Mouse (Mus musculus) thymus, adult 2 months (tissue): ENCODE results near the gene Tmem129. TPM values are rescaled to one million over a fixed set of nuclear protein-coding genes. Genes with fewer than 3 reads are reported as not detected.

Experiments used
- DNase-seq: peaks from one replicate; pipeline ENCODE4 v3.0.0; 2021
- H3K27ac ChIP-seq: fragments of 200-500 bp; 2 replicates; pipeline ENCODE4 v1.5.1; 2012; ENCODE audit warnings: low read length, control low read depth; ENCODE audit not compliant: control insufficient read depth, insufficient read depth
- H3K27me3 ChIP-seq: fragments of 200-500 bp; 2 replicates; pipeline ENCODE4 v1.6.1; 2012; ENCODE audit warnings: mild to moderate bottlenecking, low read length, moderate library complexity, mixed read lengths; ENCODE audit not compliant: control insufficient read depth, insufficient read depth
- H3K36me3 ChIP-seq: fragments of 200-500 bp; 2 replicates; pipeline ENCODE4 v1.6.1; 2012; ENCODE audit warnings: mild to moderate bottlenecking, low read length, moderate library complexity; ENCODE audit not compliant: control insufficient read depth, insufficient read depth
- H3K4me1 ChIP-seq: fragments of 200-500 bp; replicated peaks from 2 replicates; pipeline ENCODE4 v1.6.1; 2012; ENCODE audit warnings: low read length; ENCODE audit not compliant: control insufficient read depth, insufficient read depth
- H3K4me3 ChIP-seq: fragments of 200-500 bp; 2 replicates; pipeline ENCODE4 v1.5.1; 2012; ENCODE audit warnings: mild to moderate bottlenecking, low read length, control low read depth, moderate library complexity; ENCODE audit not compliant: control insufficient read depth, insufficient read depth
- CTCF ChIP-seq: fragments of 200-500 bp; IDR thresholded peaks from 2 replicates; pipeline ENCODE4 v1.5.1; 2012; ENCODE audit warnings: mild to moderate bottlenecking, control low read depth, low read length, moderate library complexity, borderline replicate concordance; ENCODE audit not compliant: control insufficient read depth, poor library complexity, insufficient read depth; ENCODE audit errors: extremely low read depth
- POLR2A ChIP-seq: fragments of 200-500 bp; IDR thresholded peaks from 2 replicates; pipeline ENCODE4 v1.6.1; 2012; ENCODE audit warnings: mild to moderate bottlenecking, low read length, control low read depth, moderate library complexity; ENCODE audit not compliant: control insufficient read depth, poor library complexity, insufficient read depth; ENCODE audit errors: extremely low read depth
- WGBS: fragments of 180-500 bp; shearing (Covaris S2); methylation state at CpG from one replicate; pipeline ENCODE4 v1.1.7; 2018; 5-methylcytosine and 5-hydroxymethylcytosine counted together
- polyA plus RNA-seq: library from polyadenylated mRNA; depleted of rRNA; stranded (reverse); fragments of >200 nt; gene quantifications from 2 replicates; pipeline ENCODE4 v1.2.3, GENCODE M21; 2012

Tmem129 gene
- polyA plus RNA-seq, 1 experiment, result 78.0 TPM

- Histone ChIP-seq H3K36me3 (no peaks in the 10 kb centered on the region), H3K27ac (no peak overlapping the region), H3K27me3 (no peaks in the 10 kb centered on the region), H3K4me3 (no peak overlapping the region), H3K4me1 (0 out of 2 replicates have a peak, but pooled peaks cover under 1% of the 10 kb centered on the region)
- no peak for TF ChIP-seq CTCF
- no peak for TF ChIP-seq POLR2A
- no peak for DNase-seq
- WGBS, result 91% methylated on average over 4 of the region's 4 CpGs
These were observed 28.9 kb upstream of the Tmem129 start for GRCm38 (mm10) chr5:33687142-33687541.

- Histone ChIP-seq H3K4me1 (peaks cover 12% of the 10 kb centered on the region), H3K27me3 (no peaks in the 10 kb centered on the region), H3K27ac (no peak overlapping the region), H3K4me3 (no peak overlapping the region), H3K36me3 (no peaks in the 10 kb centered on the region)
- no peak for TF ChIP-seq POLR2A
- no peak for TF ChIP-seq CTCF
- DNase-seq, result no peak
- WGBS, result 97% methylated on average over 4 of the region's 4 CpGs
These were observed 26.7 kb upstream of the Tmem129 start for GRCm38 (mm10) chr5:33684932-33685331.

- Histone ChIP-seq H3K27me3 (no peaks in the 10 kb centered on the region), H3K27ac (no peak overlapping the region), H3K4me3 (no peak overlapping the region), H3K36me3 (no peaks in the 10 kb centered on the region), H3K4me1 (peaks cover 12% of the 10 kb centered on the region)
- WGBS, result 54% methylated on average over 7 of the region's 7 CpGs
- TF ChIP-seq POLR2A, result no peak
- DNase-seq, result peak; percentile 18
These were observed 25.9 kb upstream of the Tmem129 start for GRCm38 (mm10) chr5:33683897-33684652.

GRCm38 (mm10) chr5:33682963-33683362, 24.7 kb upstream of the Tmem129 start:
- WGBS, result 37% methylated on average over 4 of the region's 4 CpGs
- no peaks in the 10 kb centered on the region for H3K27me3 ChIP-seq
- peaks cover 12% of the 10 kb centered on the region for H3K4me1 ChIP-seq
- DNase-seq, result no peak
- TF ChIP-seq POLR2A, result no peak
- H3K4me3 ChIP-seq, result no peak overlapping the region
- H3K27ac ChIP-seq, result no peak overlapping the region
- H3K36me3 ChIP-seq, result no peaks in the 10 kb centered on the region

GRCm38 (mm10) chr5:33681611-33682388, 23.6 kb upstream of the Tmem129 start:
- no peaks in the 10 kb centered on the region for H3K36me3 ChIP-seq
- no peak overlapping the region for H3K27ac ChIP-seq
- TF ChIP-seq CTCF (no peak), POLR2A (no peak)
- no peak overlapping the region for H3K4me3 ChIP-seq
- 32% methylated on average over 15 of the region's 15 CpGs for WGBS
- H3K27me3 ChIP-seq, result no peaks in the 10 kb centered on the region
- H3K4me1 ChIP-seq, result peaks cover 12% of the 10 kb centered on the region
- DNase-seq, result no peak

GRCm38 (mm10) chr5:33681044-33681443, 22.8 kb upstream of the Tmem129 start:
- no peaks in the 10 kb centered on the region for H3K36me3 ChIP-seq
- TF ChIP-seq POLR2A (no peak), CTCF (no peak)
- peaks cover 12% of the 10 kb centered on the region for H3K4me1 ChIP-seq
- WGBS, result 32% methylated on average over 3 of the region's 3 CpGs
- no peaks in the 10 kb centered on the region for H3K27me3 ChIP-seq
- no peak overlapping the region for H3K27ac ChIP-seq
- no peak overlapping the region for H3K4me3 ChIP-seq
- DNase-seq, result no peak
